Mouse (Mus musculus) thymus, adult 2 months (tissue): ENCODE data around the gene Slc31a2.

Experiments
- CTCF ChIP-seq: fragments of 200-500 bp; IDR thresholded peaks from 2 replicates; pipeline ENCODE4 v1.5.1; 2012; ENCODE audit warnings: mild to moderate bottlenecking, control low read depth, low read length, moderate library complexity, borderline replicate concordance; ENCODE audit not compliant: control insufficient read depth, poor library complexity, insufficient read depth; ENCODE audit errors: extremely low read depth
- POLR2A ChIP-seq: fragments of 200-500 bp; IDR thresholded peaks from 2 replicates; pipeline ENCODE4 v1.6.1; 2012; ENCODE audit warnings: mild to moderate bottlenecking, low read length, control low read depth, moderate library complexity; ENCODE audit not compliant: control insufficient read depth, poor library complexity, insufficient read depth; ENCODE audit errors: extremely low read depth

DNA sequence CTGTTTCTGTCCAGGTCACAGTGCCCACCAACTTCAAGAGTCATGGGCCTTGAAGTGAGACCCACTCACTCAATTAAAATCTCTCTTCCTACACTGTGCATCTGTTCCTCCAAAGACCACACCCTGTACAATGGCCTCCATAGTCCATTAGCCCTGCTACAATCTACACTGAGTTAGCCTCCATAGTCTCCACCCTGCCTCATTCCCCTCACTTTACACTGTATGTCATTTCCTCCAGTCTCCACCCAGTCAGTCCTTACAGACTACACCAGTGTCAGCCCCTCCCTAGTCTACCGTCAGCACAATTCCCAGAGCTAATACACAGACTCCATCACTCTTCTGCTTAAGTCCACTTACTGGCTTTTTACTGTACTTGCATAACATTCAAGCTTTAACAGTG lies 40.9 kb downstream of the Slc31a2 start:
- no peak for TF ChIP-seq POLR2A
- TF ChIP-seq CTCF = no peak
